In the genomic region with DNA sequence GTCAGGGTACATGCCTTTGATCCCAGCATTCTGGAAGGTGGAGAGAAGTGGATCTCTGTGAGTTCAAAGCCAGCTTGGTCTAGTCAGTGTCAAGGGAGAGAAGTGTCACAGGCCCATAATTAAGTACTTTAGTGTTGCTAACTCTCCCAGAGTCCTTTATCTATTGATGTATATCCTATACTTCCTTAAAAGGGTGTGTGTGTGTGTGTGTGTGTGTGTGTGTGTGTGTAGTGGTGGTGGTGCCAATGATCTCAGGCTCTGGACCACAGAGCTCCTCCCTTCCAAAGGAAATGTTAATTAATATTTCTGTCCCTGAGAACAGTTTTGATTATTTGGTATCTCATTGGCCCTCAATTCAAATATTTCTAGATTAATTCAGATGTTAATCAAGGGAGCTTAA, we compare ENCODE assay signal across 25 mouse cellular contexts. TPM values are rescaled to one million over a fixed set of nuclear protein-coding genes. Genes with fewer than 3 reads are reported as not detected.
A peak's percentile ranks its signal among the peaks of the same experiment; 100 is the strongest.
DNase-seq lines count a peak whose midpoint lies in the region; ATAC-seq lines count a peak whose summit lies in the region.
"Had no signal": no experiment of that assay in that cellular context is flagged by ENCODE, and none has a peak within 500 bp of the region (broad histone marks: within the 10 kb centered on the region; RNA-seq: fewer than 3 reads in every experiment).

No protein-coding gene starts in this region.

- peaks cover 26% of the 10 kb centered on the region for H3K4me1 ChIP-seq in liver, embryonic 12.5 days
- peaks cover 34% of the 10 kb centered on the region for H3K4me1 ChIP-seq in liver, embryonic 13.5 days (replicated peaks)

- H3K9ac ChIP-seq in liver, embryonic 12.5 days = no peak overlapping the region
- no peak overlapping the region for H3K9ac ChIP-seq in liver, embryonic 13.5 days
- H3K9ac ChIP-seq: embryonic facial prominence, embryonic 12.5 days; forebrain, embryonic 13.5 days; forebrain, embryonic 15.5 days; forebrain, postnatal 0 days had no signal

- no peaks in the 10 kb centered on the region for H3K27me3 ChIP-seq in liver, embryonic 12.5 days (replicated peaks)
- no peaks in the 10 kb centered on the region for H3K27me3 ChIP-seq in liver, embryonic 13.5 days
- H3K27me3 ChIP-seq: CH12.LX; embryonic facial prominence, embryonic 12.5 days; forebrain, embryonic 13.5 days; forebrain, embryonic 15.5 days; Patski had no signal

- H3K4me2 ChIP-seq in liver, embryonic 12.5 days = no peak overlapping the region
- 0 out of 2 replicates have a peak overlapping the region, but pooled peaks have one; percentile 48 for H3K4me2 ChIP-seq in liver, embryonic 13.5 days
- H3K4me2 ChIP-seq: embryonic facial prominence, embryonic 12.5 days; forebrain, embryonic 13.5 days; forebrain, embryonic 15.5 days had no signal

- no peak overlapping the region for H3K4me3 ChIP-seq in liver, embryonic 12.5 days
- H3K4me3 ChIP-seq in liver, embryonic 13.5 days (replicated peaks) = no peak overlapping the region
- H3K4me3 ChIP-seq: embryonic facial prominence, embryonic 10.5 days; embryonic facial prominence, embryonic 12.5 days; forebrain, embryonic 13.5 days; forebrain, embryonic 15.5 days had no signal

- no peak for ATAC-seq in liver, embryonic 12.5 days
- ATAC-seq in liver, embryonic 13.5 days (ENCODE audit: low read depth) = no peak
- ATAC-seq: activated CD4-positive, CD25-positive, alpha-beta regulatory T cell, adult 4 months; CD4-positive, CD25-positive, alpha-beta regulatory T cell, adult 4 months; forebrain, embryonic 13.5 days; forebrain, embryonic 15.5 days; forebrain, postnatal 0 days; Patski had no signal

- H3K36me3 ChIP-seq in liver, embryonic 12.5 days = peaks cover 23% of the 10 kb centered on the region; the same call in 1 of the 2 replicates
- H3K36me3 ChIP-seq in liver, embryonic 13.5 days = peaks cover 8% of the 10 kb centered on the region
- H3K36me3 ChIP-seq: embryonic facial prominence, embryonic 12.5 days had no signal

- no peaks in the 10 kb centered on the region for H3K9me3 ChIP-seq in liver, embryonic 12.5 days (replicated peaks)
- no peaks in the 10 kb centered on the region for H3K9me3 ChIP-seq in liver, embryonic 13.5 days (replicated peaks)
- H3K9me3 ChIP-seq: embryonic facial prominence, embryonic 10.5 days; embryonic facial prominence, embryonic 12.5 days; forebrain, embryonic 13.5 days; forebrain, embryonic 15.5 days; G1E had no signal

- 0 out of 2 replicates have a peak overlapping the region, but pooled peaks have one; percentile 49 for H3K27ac ChIP-seq in liver, embryonic 12.5 days
- H3K27ac ChIP-seq in liver, embryonic 13.5 days = no peak overlapping the region
- H3K27ac ChIP-seq: embryonic facial prominence, embryonic 10.5 days; embryonic facial prominence, embryonic 12.5 days; forebrain, embryonic 13.5 days; forebrain, embryonic 15.5 days had no signal

- peak; percentile 25 for DNase-seq in heart, adult 11 months
- DNase-seq in heart, adult 8-10 months (ENCODE audit: low spot score) = no peak
- DNase-seq in liver = no peak
- no peak for DNase-seq in liver, embryonic 13.5 days
- DNase-seq in ovary, postnatal 36 days (ENCODE audit: low spot score) = no peak
- DNase-seq: adrenal gland, adult 8-10 months; adrenal gland, postnatal 14 days; adrenal gland, postnatal 36 days; B cell, adult 2 months; cerebellum, adult 11-12 months; cerebellum, adult 2 months; cerebellum, adult 9-10 months; cerebellum, postnatal 10 days; cerebellum, postnatal 25 days; forebrain, postnatal 0 days had no signal

RNA-seq across cellular contexts. Expression of gene Kit, which starts 50.3 kb away (rescaled TPM):
- 1 to 10 TPM in 3 of 4 experiments, under 1 TPM in 1; 1.00 to 3.4 (median 2.4) TPM for total RNA-seq in heart, adult 8-10 months (2022)
- 25.6 and 25.8 TPM in 2 replicates for polyA plus RNA-seq in liver, embryonic 12.5 days (2016; fragmentation: Nextera tagmentation; extraction: Ambion mirVana)
- 13.5 and 18.0 TPM in 2 replicates for polyA plus RNA-seq in liver, embryonic 13.5 days (2015; fragmentation: Nextera tagmentation; extraction: Ambion mirVana)
